Mouse (Mus musculus) thymus, postnatal 14 days (tissue): ENCODE measurements around the gene Zglp1.

Source experiments
- DNase-seq: peaks from one replicate; pipeline ENCODE4 v3.0.0; 2021

The Zglp1 gene

GRCm38 (mm10) chr9:21067006-21067684, at the start of gene Zglp1:
TSS of gene Zglp1 (minus strand) at chr9:21067093.
- no peak for DNase-seq

- no peak for DNase-seq
Measured at GRCm38 (mm10) chr9:21115105-21115504, 48.2 kb upstream of the Zglp1 start.

DNA sequence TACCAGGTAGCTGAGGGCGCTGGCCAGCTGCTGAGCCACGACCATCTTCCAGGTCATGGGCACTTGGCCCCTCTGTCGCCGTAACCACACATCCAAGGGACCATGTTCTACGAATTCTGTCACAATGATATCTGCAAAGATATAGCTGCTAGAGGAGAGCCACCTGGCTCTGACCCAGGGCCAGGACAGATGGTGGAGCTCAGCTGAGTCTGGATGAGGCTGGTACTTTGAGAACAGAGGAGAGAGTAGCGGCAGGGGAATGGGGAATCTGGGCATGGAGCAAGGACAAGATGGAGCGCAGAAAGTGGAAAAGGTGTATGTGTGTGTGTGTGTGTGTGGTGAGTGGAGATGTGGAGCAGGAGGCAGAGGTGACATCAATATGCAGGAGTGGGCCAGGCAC, 47.3 kb upstream of the Zglp1 start:
- DNase-seq, result no peak

DNA sequence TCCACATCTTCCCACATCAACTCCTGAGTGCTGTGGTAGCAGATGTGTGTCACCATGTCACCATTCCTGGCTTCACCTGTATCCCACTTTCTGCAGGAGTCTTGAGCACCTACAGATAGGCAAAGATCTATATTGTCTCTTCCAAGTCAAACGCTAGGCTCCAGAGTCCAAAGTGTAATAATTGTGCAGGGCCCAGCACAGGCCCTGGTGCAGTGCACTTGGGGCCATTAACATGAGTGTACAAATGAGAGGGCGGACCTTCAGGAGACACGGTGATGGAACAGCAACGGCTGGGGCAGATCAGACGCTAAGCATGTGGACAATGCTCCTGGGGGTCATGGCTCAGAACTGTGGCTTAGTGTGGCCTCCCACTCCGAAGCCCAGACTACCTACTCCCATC, 46.9 kb upstream of the Zglp1 start:
- no peak for DNase-seq

DNA sequence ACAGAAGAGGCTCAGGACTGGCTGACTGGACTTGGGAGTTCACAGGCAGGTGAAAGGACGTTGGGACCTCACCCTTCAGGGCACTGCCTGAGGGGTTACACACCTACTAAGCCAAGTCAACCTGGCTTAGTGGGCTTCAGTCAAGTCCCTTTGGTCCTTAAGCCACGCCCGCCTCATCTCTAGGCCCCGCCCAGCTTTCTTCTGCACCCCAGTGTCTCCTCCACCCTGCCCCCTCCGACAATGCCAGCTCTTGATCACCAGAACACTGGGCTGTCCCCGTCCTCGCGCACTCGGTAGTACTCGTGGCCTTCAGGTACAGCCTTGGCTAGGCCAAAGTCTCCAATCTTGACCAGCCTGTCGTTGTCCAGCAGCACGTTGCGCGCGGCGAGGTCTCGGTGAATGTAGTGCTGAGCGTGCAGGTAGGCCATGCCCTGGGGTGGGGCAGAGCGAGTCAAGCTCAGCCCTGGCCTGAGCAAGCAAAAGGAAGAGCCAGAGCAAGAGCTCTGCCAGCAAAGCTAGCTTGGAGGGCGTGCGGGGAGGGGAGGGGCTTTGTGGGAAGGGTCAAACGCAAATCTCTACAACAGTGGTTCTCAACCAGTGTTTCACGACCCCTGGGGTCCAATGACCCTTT, 40.8 kb upstream of the Zglp1 start:
- DNase-seq, result no peak

DNA sequence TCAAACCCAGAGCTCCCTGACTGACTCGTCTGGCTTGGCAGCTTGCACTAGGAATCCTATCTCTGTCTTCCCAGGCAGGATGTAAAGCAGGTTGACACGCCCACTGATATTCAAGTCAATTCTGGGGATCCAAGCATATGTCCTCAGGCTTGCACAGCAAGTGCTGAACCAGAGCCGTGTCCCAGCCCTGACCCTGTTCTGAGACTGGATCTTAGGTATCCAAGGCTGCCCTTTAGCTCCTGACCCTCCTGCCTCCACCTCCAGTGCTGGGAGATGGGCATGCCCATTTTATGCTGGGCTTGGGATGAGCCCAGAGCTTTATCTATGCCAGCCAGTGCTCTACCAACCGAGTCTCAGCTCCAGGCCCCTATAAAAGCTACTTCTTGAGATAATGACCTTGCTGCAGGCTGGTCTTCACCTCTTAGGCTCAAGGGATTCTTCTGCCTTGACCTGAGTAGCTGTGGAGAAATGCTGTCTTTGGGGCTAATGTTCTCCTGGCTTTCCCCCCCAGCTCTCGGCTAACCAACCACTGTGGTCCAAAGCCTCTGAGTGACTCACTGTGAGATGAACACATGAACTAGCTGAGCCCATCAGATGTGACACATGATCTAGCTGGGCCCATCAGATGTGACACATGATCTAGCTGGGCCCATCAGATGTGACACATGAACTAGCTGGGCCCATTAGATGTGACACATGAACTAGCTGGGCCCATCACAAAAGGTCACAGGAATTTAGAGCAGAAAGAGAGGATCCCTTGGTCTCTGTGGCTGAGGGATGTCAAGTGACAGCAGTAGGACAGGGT, 39.1 kb upstream of the Zglp1 start:
- no peak for DNase-seq

DNA sequence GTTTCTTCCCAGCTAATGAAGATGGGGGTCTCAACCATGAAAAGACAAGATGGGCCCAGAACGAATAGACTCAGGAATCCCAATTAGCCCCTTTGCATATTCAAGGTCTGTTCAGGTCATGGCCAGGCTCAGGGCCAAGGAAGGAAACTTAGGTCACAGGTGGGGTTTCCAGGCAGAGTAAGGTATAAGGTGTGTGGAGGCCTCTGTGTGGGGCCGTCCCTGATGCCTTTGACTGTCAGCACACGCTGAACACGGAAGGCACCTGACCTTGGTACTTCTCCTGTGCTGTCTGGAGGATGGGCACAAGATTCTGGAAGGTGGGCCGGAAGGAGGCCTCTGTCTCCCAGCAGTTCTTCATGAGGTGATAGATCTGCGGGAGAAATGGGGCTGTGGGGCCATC, 37.9 kb upstream of the Zglp1 start:
- DNase-seq, result no peak

DNA sequence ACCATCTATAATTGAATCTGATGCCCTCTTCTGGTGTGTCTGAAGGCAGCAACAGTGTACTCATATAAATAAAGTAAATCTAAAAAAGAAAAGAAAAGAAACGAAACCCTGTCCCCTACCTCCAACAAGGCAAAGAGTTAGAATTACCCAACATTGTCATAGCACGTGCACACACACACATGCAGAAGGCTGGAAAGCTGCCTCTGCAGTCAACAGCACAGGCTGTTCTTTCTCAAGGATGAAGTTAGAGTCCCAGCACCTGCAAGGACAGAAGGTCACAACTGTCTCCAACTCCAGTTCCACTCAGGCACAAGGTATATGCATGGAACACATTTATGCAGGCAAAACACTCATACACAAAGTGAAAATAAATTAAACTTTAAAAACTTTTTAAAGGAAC, 35.2 kb upstream of the Zglp1 start:
- DNase-seq, result no peak

GRCm38 (mm10) chr9:21100447-21101161, 33.7 kb upstream of the Zglp1 start:
- peak; percentile 20 for DNase-seq

- DNase-seq, result no peak
Measured at GRCm38 (mm10) chr9:21097793-21098192, 30.9 kb upstream of the Zglp1 start.

- no peak for DNase-seq
Measured at GRCm38 (mm10) chr9:21095958-21096357, 29.1 kb upstream of the Zglp1 start.

- DNase-seq, result no peak
Measured at GRCm38 (mm10) chr9:21093423-21093822, 26.5 kb upstream of the Zglp1 start.

DNA sequence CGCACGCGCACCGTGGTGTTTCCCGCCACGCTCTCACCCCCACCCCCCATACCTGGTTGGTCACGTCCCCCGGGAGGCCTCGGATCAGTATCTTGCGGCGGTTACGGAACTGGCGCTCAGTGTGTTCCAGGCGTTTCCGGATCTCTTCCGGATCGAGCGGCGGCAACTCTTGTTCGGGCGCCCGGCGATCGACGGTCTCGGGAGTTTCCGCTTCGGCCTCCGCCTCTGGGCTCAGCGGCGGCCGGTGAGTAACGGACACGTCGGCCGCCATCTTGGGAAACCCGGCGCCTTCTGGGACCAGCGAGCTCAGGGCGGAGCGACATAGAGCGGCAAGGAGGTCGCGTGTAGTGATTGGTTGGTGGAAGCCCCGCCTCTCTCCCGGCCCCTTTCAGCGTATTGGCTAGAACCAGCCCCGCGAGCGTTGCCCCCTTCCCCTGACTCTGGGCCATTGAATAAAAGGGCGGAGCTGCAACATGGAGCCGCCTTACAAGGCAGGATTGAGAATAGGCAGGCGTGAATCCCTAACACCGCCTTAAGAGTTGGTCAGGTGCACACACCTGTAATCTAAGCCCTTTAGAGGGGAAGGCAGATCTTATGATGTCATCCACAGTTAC, 24.9 kb upstream of the Zglp1 start, which contains the start of the genes Gm38431 and Raver1:
Gm38431 (minus strand) TSS at position 291 of the 614 bp plus-strand sequence.
Raver1 (minus strand) TSS at position 302 of the 614 bp plus-strand sequence.
- DNase-seq, result peak; percentile 98

- no peak for DNase-seq
Measured at GRCm38 (mm10) chr9:21090972-21091706, 24.2 kb upstream of the Zglp1 start.

GRCm38 (mm10) chr9:21090537-21090936, 23.6 kb upstream of the Zglp1 start:
- DNase-seq, result no peak

GRCm38 (mm10) chr9:21083324-21083723, 16.4 kb upstream of the Zglp1 start:
- no peak for DNase-seq

DNA sequence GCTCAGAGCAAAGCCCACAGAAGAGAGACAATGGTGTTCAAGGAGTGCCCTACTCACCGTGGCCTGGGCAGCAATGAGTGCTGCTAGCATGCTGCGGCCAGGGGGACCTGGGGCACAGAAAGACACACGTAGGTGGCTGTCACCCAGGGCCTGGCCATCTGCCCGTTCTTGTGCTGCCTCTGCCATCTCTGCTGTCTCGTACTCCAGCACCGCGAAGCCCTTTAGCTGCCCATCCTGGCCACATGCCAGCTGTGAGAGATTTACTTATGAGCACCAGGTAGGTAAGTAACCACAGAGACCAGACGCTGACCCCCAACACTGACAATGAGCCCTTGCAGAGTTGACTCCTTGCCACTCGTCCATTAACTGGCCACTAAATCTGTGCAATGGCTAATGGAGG, 14.2 kb upstream of the Zglp1 start:
- no peak for DNase-seq

- no peak for DNase-seq
Measured at GRCm38 (mm10) chr9:21075625-21076024, 8.7 kb upstream of the Zglp1 start.

- DNase-seq, result no peak
Measured at GRCm38 (mm10) chr9:21074173-21074572, 7.3 kb upstream of the Zglp1 start.

GRCm38 (mm10) chr9:21073044-21073840, 6.3 kb upstream of the Zglp1 start, which contains the start of the genes Gm49373 and Fdx1l:
TSS of gene Gm49373 (minus strand) at chr9:21073096.
TSS of gene Fdx1l (minus strand) at chr9:21073614.
- DNase-seq, result peak; percentile 85

DNA sequence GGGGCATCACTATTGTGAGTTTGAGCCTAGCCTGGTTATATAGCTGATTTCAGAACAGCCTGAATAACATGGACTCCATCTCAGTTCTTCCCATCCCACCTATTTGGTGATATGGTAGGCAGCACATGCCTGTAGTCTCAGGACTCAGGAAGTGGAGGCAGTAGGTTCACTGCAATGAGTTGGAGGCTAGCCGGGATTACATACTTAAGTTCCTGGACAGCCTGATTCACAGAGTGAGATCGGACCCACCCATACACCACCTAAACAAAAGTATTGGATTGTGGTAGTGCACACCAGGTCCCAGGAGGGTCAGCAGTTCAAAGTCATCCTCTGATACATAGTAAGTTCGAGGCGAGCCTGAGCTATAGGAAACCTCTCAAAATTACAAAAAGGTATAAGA, 5.7 kb upstream of the Zglp1 start:
- DNase-seq, result no peak
